Mouse (Mus musculus): ENCODE results near the gene Gm13276. TPM values are rescaled to one million over a fixed set of nuclear protein-coding genes. Genes with fewer than 3 reads are reported as not detected.
"Not testable (repeated sequence)": the region's sequence is repeated elsewhere in the genome, so short reads cannot be mapped to it uniquely, and the experiment has no call there.

Gene Gm13276
- polyA plus RNA-seq, 1 experiment = not detected

DNA sequence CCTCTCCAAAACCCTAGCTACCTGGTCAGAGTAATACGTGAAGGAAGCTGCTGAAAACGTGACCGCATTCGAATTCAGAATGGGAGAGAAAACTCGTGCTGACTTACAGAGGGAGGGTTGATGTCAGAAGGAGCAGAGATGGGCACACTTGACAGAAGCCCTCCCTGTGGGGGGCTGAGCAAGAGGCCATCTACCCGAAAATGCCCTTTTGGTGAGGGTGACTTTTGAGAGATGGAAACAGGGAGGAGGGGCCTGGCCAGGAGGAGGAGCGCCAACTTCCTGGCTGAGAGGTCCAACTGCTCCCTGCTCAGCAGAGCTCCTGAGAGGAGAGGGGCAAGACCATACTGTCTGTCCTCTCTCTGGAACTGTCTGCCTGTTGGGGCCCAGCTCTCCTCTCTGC, 3.7 kb upstream of the Gm13276 start, which contains the start of gene Ifnz:
TSS of gene Ifnz (plus strand) at position 301 of the 400 bp plus-strand sequence.
- not testable (repeated sequence) for H3K36me3 ChIP-seq (ENCODE audit: control insufficient read depth, insufficient read depth, low read length); H3K4me1 ChIP-seq (ENCODE audit: control insufficient read depth, insufficient read depth, low read length); H3K4me3 ChIP-seq (ENCODE audit: control insufficient read depth, low read depth, low read length); H3K27me3 ChIP-seq (ENCODE audit: control insufficient read depth, insufficient read depth, low read length); H3K27ac ChIP-seq (ENCODE audit: control insufficient read depth, insufficient read depth, low read depth, low read length)

DNA sequence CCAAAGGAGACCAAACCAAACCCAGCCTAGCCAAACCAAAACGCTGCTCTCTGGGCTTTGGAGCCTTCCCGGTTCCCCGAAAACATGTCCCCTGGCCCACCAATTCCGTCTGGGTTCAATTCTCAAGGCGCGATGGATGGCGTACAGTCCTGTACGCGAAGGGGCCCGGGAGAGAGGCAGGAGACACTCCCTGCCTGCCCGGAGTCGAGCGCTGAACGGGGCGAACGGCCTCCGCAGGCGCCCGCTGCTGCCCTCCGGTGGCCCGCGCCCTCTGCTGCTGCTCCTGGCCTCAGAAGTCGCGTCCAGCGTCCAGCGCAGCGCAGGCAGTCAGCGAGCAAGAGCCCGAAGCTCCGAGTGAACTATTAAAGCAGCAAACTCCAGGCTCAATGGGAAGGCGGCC, 3.2 kb upstream of the Gm13276 start:
- H3K27me3 ChIP-seq (ENCODE audit: control insufficient read depth, insufficient read depth, low read length); H3K27ac ChIP-seq (ENCODE audit: control insufficient read depth, insufficient read depth, low read depth, low read length); H3K4me3 ChIP-seq (ENCODE audit: control insufficient read depth, low read depth, low read length); H3K36me3 ChIP-seq (ENCODE audit: control insufficient read depth, insufficient read depth, low read length); H3K4me1 ChIP-seq (ENCODE audit: control insufficient read depth, insufficient read depth, low read length): not testable (repeated sequence)

DNA sequence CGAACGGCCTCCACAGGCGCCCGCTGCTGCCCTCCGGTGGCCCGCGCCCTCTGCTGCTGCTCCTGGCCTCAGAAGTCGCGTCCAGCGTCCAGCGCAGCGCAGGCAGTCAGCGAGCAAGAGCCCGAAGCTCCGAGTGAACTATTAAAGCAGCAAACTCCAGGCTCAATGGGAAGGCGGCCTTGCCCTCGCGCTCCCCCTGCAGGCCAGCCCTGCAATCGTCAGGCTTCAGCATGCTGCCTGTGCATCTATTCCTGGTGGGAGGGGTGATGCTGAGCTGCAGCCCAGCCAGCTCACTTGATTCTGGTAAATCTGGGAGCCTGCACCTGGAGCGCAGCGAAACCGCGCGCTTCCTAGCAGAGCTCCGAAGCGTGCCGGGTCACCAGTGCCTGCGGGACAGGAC, 2.9 kb downstream of the Gm13276 start, which contains the start of gene Gm13277:
TSS of gene Gm13277 (plus strand) at position 231 of the 400 bp plus-strand sequence.
- TF ChIP-seq CTCF (IDR thresholded peaks at IDR 0.05; ENCODE audit: control insufficient read depth, insufficient read depth, insufficient replicate concordance, low read depth, low read length) = peak; percentile 27; the same call in 1 of the 2 replicates
- not testable (repeated sequence) for H3K27ac ChIP-seq (ENCODE audit: control insufficient read depth, insufficient read depth, low read depth, low read length); H3K36me3 ChIP-seq (ENCODE audit: control insufficient read depth, insufficient read depth, low read length); H3K27me3 ChIP-seq (ENCODE audit: control insufficient read depth, insufficient read depth, low read length); H3K4me3 ChIP-seq (ENCODE audit: control insufficient read depth, low read depth, low read length); H3K4me1 ChIP-seq (ENCODE audit: control insufficient read depth, insufficient read depth, low read length)

DNA sequence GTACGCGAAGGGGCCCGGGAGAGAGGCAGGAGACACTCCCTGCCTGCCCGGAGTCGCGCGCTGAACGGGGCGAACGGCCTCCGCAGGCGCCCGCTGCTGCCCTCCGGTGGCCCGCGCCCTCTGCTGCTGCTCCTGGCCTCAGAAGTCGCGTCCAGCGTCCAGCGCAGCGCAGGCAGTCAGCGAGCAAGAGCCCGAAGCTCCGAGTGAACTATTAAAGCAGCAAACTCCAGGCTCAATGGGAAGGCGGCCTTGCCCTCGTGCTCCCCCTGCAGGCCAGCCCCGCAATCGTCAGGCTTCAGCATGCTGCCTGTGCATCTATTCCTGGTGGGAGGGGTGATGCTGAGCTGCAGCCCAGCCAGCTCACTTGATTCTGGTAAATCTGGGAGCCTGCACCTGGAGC, 5.7 kb downstream of the Gm13276 start, which contains the start of gene Gm13278:
TSS of gene Gm13278 (plus strand) at position 301 of the 400 bp plus-strand sequence.
- H3K4me3 ChIP-seq (ENCODE audit: control insufficient read depth, low read depth, low read length); H3K4me1 ChIP-seq (ENCODE audit: control insufficient read depth, insufficient read depth, low read length); H3K27ac ChIP-seq (ENCODE audit: control insufficient read depth, insufficient read depth, low read depth, low read length); H3K27me3 ChIP-seq (ENCODE audit: control insufficient read depth, insufficient read depth, low read length); H3K36me3 ChIP-seq (ENCODE audit: control insufficient read depth, insufficient read depth, low read length): not testable (repeated sequence)

DNA sequence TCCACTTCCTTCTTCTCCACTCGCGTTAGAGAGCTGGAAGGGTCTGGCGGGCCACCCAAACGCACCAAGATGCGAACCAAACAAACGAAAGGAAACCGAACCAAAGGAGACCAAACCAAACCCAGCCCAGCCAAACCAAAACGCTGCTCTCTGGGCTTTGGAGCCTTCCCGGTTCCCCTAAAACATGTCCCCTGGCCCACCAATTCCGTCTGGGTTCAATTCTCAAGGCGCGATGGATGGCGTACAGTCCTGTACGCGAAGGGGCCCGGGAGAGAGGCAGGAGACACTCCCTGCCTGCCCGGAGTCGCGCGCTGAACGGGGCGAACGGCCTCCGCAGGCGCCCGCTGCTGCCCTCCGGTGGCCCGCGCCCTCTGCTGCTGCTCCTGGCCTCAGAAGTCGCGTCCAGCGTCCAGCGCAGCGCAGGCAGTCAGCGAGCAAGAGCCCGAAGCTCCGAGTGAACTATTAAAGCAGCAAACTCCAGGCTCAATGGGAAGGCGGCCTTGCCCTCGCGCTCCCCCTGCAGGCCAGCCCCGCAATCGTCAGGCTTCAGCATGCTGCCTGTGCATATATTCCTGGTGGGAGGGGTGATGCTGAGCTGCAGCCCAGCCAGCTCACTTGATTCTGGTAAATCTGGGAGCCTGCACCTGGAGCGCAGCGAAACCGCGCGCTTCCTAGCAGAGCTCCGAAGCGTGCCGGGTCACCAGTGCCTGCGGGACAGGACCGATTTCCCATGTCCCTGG, 8.6 kb downstream of the Gm13276 start, which contains the start of gene Gm13275:
TSS of gene Gm13275 (plus strand) at position 552 of the 740 bp plus-strand sequence.
- not testable (repeated sequence) for H3K27ac ChIP-seq (ENCODE audit: control insufficient read depth, insufficient read depth, low read depth, low read length); H3K4me3 ChIP-seq (ENCODE audit: control insufficient read depth, low read depth, low read length); H3K36me3 ChIP-seq (ENCODE audit: control insufficient read depth, insufficient read depth, low read length); H3K4me1 ChIP-seq (ENCODE audit: control insufficient read depth, insufficient read depth, low read length); H3K27me3 ChIP-seq (ENCODE audit: control insufficient read depth, insufficient read depth, low read length)

DNA sequence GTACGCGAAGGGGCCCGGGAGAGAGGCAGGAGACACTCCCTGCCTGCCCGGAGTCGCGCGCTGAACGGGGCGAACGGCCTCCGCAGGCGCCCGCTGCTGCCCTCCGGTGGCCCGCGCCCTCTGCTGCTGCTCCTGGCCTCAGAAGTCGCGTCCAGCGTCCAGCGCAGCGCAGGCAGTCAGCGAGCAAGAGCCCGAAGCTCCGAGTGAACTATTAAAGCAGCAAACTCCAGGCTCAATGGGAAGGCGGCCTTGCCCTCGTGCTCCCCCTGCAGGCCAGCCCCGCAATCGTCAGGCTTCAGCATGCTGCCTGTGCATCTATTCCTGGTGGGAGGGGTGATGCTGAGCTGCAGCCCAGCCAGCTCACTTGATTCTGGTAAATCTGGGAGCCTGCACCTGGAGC, 11.6 kb downstream of the Gm13276 start, which contains the start of gene Gm13279:
TSS of gene Gm13279 (plus strand) at position 301 of the 400 bp plus-strand sequence.
- H3K4me1 ChIP-seq (ENCODE audit: control insufficient read depth, insufficient read depth, low read length); H3K4me3 ChIP-seq (ENCODE audit: control insufficient read depth, low read depth, low read length); H3K36me3 ChIP-seq (ENCODE audit: control insufficient read depth, insufficient read depth, low read length); H3K27me3 ChIP-seq (ENCODE audit: control insufficient read depth, insufficient read depth, low read length); H3K27ac ChIP-seq (ENCODE audit: control insufficient read depth, insufficient read depth, low read depth, low read length): not testable (repeated sequence)

DNA sequence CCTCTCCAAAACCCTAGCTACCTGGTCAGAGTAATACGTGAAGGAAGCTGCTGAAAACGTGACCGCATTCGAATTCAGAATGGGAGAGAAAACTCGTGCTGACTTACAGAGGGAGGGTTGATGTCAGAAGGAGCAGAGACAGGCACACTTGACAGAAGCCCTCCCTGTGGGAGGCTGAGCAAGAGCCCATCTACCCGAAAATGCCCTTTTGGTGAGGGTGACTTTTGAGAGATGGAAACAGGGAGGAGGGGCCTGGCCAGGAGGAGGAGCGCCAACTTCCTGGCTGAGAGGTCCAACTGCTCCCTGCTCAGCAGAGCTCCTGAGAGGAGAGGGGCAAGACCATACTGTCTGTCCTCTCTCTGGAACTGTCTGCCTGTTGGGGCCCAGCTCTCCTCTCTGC, 13.9 kb downstream of the Gm13276 start, which contains the start of gene Gm13285:
TSS of gene Gm13285 (plus strand) at position 301 of the 400 bp plus-strand sequence.
- not testable (repeated sequence) for H3K36me3 ChIP-seq (ENCODE audit: control insufficient read depth, insufficient read depth, low read length); H3K4me1 ChIP-seq (ENCODE audit: control insufficient read depth, insufficient read depth, low read length); H3K4me3 ChIP-seq (ENCODE audit: control insufficient read depth, low read depth, low read length); H3K27me3 ChIP-seq (ENCODE audit: control insufficient read depth, insufficient read depth, low read length); H3K27ac ChIP-seq (ENCODE audit: control insufficient read depth, insufficient read depth, low read depth, low read length)

DNA sequence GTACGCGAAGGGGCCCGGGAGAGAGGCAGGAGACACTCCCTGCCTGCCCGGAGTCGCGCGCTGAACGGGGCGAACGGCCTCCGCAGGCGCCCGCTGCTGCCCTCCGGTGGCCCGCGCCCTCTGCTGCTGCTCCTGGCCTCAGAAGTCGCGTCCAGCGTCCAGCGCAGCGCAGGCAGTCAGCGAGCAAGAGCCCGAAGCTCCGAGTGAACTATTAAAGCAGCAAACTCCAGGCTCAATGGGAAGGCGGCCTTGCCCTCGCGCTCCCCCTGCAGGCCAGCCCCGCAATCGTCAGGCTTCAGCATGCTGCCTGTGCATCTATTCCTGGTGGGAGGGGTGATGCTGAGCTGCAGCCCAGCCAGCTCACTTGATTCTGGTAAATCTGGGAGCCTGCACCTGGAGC, 17.4 kb downstream of the Gm13276 start, which contains the start of gene Gm13287:
TSS of gene Gm13287 (plus strand) at position 301 of the 400 bp plus-strand sequence.
- H3K4me1 ChIP-seq (ENCODE audit: control insufficient read depth, insufficient read depth, low read length); H3K27ac ChIP-seq (ENCODE audit: control insufficient read depth, insufficient read depth, low read depth, low read length); H3K36me3 ChIP-seq (ENCODE audit: control insufficient read depth, insufficient read depth, low read length); H3K27me3 ChIP-seq (ENCODE audit: control insufficient read depth, insufficient read depth, low read length); H3K4me3 ChIP-seq (ENCODE audit: control insufficient read depth, low read depth, low read length): not testable (repeated sequence)

DNA sequence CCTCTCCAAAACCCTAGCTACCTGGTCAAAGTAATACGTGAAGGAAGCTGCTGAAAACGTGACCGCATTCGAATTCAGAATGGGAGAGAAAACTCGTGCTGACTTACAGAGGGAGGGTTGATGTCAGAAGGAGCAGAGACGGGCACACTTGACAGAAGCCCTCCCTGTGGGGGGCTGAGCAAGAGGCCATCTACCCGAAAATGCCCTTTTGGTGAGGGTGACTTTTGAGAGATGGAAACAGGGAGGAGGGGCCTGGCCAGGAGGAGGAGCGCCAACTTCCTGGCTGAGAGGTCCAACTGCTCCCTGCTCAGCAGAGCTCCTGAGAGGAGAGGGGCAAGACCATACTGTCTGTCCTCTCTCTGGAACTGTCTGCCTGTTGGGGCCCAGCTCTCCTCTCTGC, 19.7 kb downstream of the Gm13276 start, which contains the start of gene Gm13288:
TSS of gene Gm13288 (plus strand) at position 301 of the 400 bp plus-strand sequence.
- H3K27ac ChIP-seq (ENCODE audit: control insufficient read depth, insufficient read depth, low read depth, low read length); H3K4me3 ChIP-seq (ENCODE audit: control insufficient read depth, low read depth, low read length); H3K4me1 ChIP-seq (ENCODE audit: control insufficient read depth, insufficient read depth, low read length); H3K36me3 ChIP-seq (ENCODE audit: control insufficient read depth, insufficient read depth, low read length); H3K27me3 ChIP-seq (ENCODE audit: control insufficient read depth, insufficient read depth, low read length): not testable (repeated sequence)

DNA sequence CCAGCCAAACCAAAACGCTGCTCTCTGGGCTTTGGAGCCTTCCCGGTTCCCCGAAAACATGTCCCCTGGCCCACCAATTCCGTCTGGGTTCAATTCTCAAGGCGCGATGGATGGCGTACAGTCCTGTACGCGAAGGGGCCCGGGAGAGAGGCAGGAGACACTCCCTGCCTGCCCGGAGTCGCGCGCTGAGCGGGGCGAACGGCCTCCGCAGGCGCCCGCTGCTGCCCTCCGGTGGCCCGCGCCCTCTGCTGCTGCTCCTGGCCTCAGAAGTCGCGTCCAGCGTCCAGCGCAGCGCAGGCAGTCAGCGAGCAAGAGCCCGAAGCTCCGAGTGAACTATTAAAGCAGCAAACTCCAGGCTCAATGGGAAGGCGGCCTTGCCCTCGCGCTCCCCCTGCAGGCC, 20.3 kb downstream of the Gm13276 start:
- not testable (repeated sequence) for H3K4me1 ChIP-seq (ENCODE audit: control insufficient read depth, insufficient read depth, low read length); H3K27me3 ChIP-seq (ENCODE audit: control insufficient read depth, insufficient read depth, low read length); H3K4me3 ChIP-seq (ENCODE audit: control insufficient read depth, low read depth, low read length); H3K27ac ChIP-seq (ENCODE audit: control insufficient read depth, insufficient read depth, low read depth, low read length); H3K36me3 ChIP-seq (ENCODE audit: control insufficient read depth, insufficient read depth, low read length)
